Mouse (Mus musculus): ENCODE measurements around the gene Adarb2. TPM values are rescaled to one million over a fixed set of nuclear protein-coding genes. Genes with fewer than 3 reads are reported as not detected.
"Not testable (repeated sequence)": the region's sequence is repeated elsewhere in the genome, so short reads cannot be mapped to it uniquely, and the experiment has no call there.

Adarb2 gene
- polyA plus RNA-seq, 1 experiment: not detected

GRCm38 (mm10) chr13:8596977-8597646 is 394.4 kb downstream of the Adarb2 start:
- Histone ChIP-seq H3K27ac (ENCODE audit: insufficient read depth, low read depth, low read length) (no peak overlapping the region), H3K4me1 (ENCODE audit: control insufficient read depth, insufficient read depth, insufficient read length, low read length) (no peaks in the 10 kb centered on the region), H3K27me3 (ENCODE audit: control insufficient read depth, insufficient read depth, low read length) (no peaks in the 10 kb centered on the region), H3K36me3 (ENCODE audit: control insufficient read depth, insufficient read depth, low read length) (no peaks in the 10 kb centered on the region), H3K4me3 (ENCODE audit: low read depth, low read length) (no peak overlapping the region)
- WGBS: 57% methylated on average over 4 of the region's 4 CpGs
- TF ChIP-seq CTCF (IDR thresholded peaks at IDR 0.05; ENCODE audit: extremely low read depth, insufficient read length, insufficient replicate concordance, low read depth, low read length) (no peak), POLR2A (IDR thresholded peaks at IDR 0.05; ENCODE audit: low read depth, low read length) (no peak)

- Histone ChIP-seq H3K4me1 (ENCODE audit: control insufficient read depth, insufficient read depth, insufficient read length, low read length) (no peaks in the 10 kb centered on the region), H3K4me3 (ENCODE audit: low read depth, low read length) (no peak overlapping the region), H3K27ac (ENCODE audit: insufficient read depth, low read depth, low read length) (no peak overlapping the region), H3K36me3 (ENCODE audit: control insufficient read depth, insufficient read depth, low read length) (no peaks in the 10 kb centered on the region), H3K27me3 (ENCODE audit: control insufficient read depth, insufficient read depth, low read length) (no peaks in the 10 kb centered on the region)
- TF ChIP-seq POLR2A (IDR thresholded peaks at IDR 0.05; ENCODE audit: low read depth, low read length) (no peak), CTCF (IDR thresholded peaks at IDR 0.05; ENCODE audit: extremely low read depth, insufficient read length, insufficient replicate concordance, low read depth, low read length) (no peak)
- WGBS: 34% methylated on average over 6 of the region's 6 CpGs
These were observed 395.0 kb downstream of the Adarb2 start for GRCm38 (mm10) chr13:8597647-8598017.

GRCm38 (mm10) chr13:8605645-8606044 is 403.0 kb downstream of the Adarb2 start:
- no peak for TF ChIP-seq CTCF (IDR thresholded peaks at IDR 0.05; ENCODE audit: extremely low read depth, insufficient read length, insufficient replicate concordance, low read depth, low read length)
- no peak for TF ChIP-seq POLR2A (IDR thresholded peaks at IDR 0.05; ENCODE audit: low read depth, low read length)
- 57% methylated on average over 2 of the region's 2 CpGs for WGBS

GRCm38 (mm10) chr13:8608040-8608439 is 405.4 kb downstream of the Adarb2 start:
- no peaks in the 10 kb centered on the region for H3K27me3 ChIP-seq (ENCODE audit: control insufficient read depth, insufficient read depth, low read length)
- no peak overlapping the region for H3K4me3 ChIP-seq (ENCODE audit: low read depth, low read length)
- TF ChIP-seq CTCF (IDR thresholded peaks at IDR 0.05; ENCODE audit: extremely low read depth, insufficient read length, insufficient replicate concordance, low read depth, low read length) (no peak), POLR2A (IDR thresholded peaks at IDR 0.05; ENCODE audit: low read depth, low read length) (no peak)
- H3K27ac ChIP-seq (ENCODE audit: insufficient read depth, low read depth, low read length): no peak overlapping the region
- 86% methylated on average over 12 of the region's 12 CpGs for WGBS
- no peaks in the 10 kb centered on the region for H3K4me1 ChIP-seq (ENCODE audit: control insufficient read depth, insufficient read depth, insufficient read length, low read length)
- H3K36me3 ChIP-seq (ENCODE audit: control insufficient read depth, insufficient read depth, low read length): no peaks in the 10 kb centered on the region

More at GRCm38 (mm10) chr13:8605645-8606044, 403.0 kb downstream of the Adarb2 start:
- no peak overlapping the region for H3K4me3 ChIP-seq (ENCODE audit: low read depth, low read length)
- H3K27ac ChIP-seq (ENCODE audit: insufficient read depth, low read depth, low read length): no peak overlapping the region
- no peaks in the 10 kb centered on the region for H3K27me3 ChIP-seq (ENCODE audit: control insufficient read depth, insufficient read depth, low read length)
- no peaks in the 10 kb centered on the region for H3K4me1 ChIP-seq (ENCODE audit: control insufficient read depth, insufficient read depth, insufficient read length, low read length)
- H3K36me3 ChIP-seq (ENCODE audit: control insufficient read depth, insufficient read depth, low read length): no peaks in the 10 kb centered on the region

- H3K27ac ChIP-seq (ENCODE audit: insufficient read depth, low read depth, low read length); H3K4me3 ChIP-seq (ENCODE audit: low read depth, low read length): not testable (repeated sequence)
- 85% methylated on average over 6 of the region's 6 CpGs for WGBS
These were observed 406.3 kb downstream of the Adarb2 start for GRCm38 (mm10) chr13:8608918-8609317.

GRCm38 (mm10) chr13:8610956-8611355 is 408.3 kb downstream of the Adarb2 start:
- Histone ChIP-seq H3K4me1 (ENCODE audit: control insufficient read depth, insufficient read depth, insufficient read length, low read length) (no peaks in the 10 kb centered on the region), H3K36me3 (ENCODE audit: control insufficient read depth, insufficient read depth, low read length) (no peaks in the 10 kb centered on the region), H3K4me3 (ENCODE audit: low read depth, low read length) (no peak overlapping the region), H3K27me3 (ENCODE audit: control insufficient read depth, insufficient read depth, low read length) (no peaks in the 10 kb centered on the region), H3K27ac (ENCODE audit: insufficient read depth, low read depth, low read length) (no peak overlapping the region)
- TF ChIP-seq POLR2A (IDR thresholded peaks at IDR 0.05; ENCODE audit: low read depth, low read length): no peak
- no peak for TF ChIP-seq CTCF (IDR thresholded peaks at IDR 0.05; ENCODE audit: extremely low read depth, insufficient read length, insufficient replicate concordance, low read depth, low read length)
- 82% methylated on average over 8 of the region's 8 CpGs for WGBS

More at GRCm38 (mm10) chr13:8608918-8609317, 406.3 kb downstream of the Adarb2 start:
- H3K36me3 ChIP-seq (ENCODE audit: control insufficient read depth, insufficient read depth, low read length); H3K27me3 ChIP-seq (ENCODE audit: control insufficient read depth, insufficient read depth, low read length); H3K4me1 ChIP-seq (ENCODE audit: control insufficient read depth, insufficient read depth, insufficient read length, low read length): not testable (repeated sequence)

- H3K27ac ChIP-seq (ENCODE audit: insufficient read depth, low read depth, low read length): no peak overlapping the region
- H3K27me3 ChIP-seq (ENCODE audit: control insufficient read depth, insufficient read depth, low read length): no peaks in the 10 kb centered on the region
- WGBS: 64% methylated on average over 14 of the region's 14 CpGs
- TF ChIP-seq CTCF (IDR thresholded peaks at IDR 0.05; ENCODE audit: extremely low read depth, insufficient read length, insufficient replicate concordance, low read depth, low read length): no peak
- TF ChIP-seq POLR2A (IDR thresholded peaks at IDR 0.05; ENCODE audit: low read depth, low read length): no peak
- no peak overlapping the region for H3K4me3 ChIP-seq (ENCODE audit: low read depth, low read length)
- no peaks in the 10 kb centered on the region for H3K4me1 ChIP-seq (ENCODE audit: control insufficient read depth, insufficient read depth, insufficient read length, low read length)
- H3K36me3 ChIP-seq (ENCODE audit: control insufficient read depth, insufficient read depth, low read length): no peaks in the 10 kb centered on the region
These were observed 410.1 kb downstream of the Adarb2 start for GRCm38 (mm10) chr13:8612618-8613391.
